Mouse (Mus musculus): ENCODE results near the gene Tbx10. TPM values are rescaled to one million over a fixed set of nuclear protein-coding genes. Genes with fewer than 3 reads are reported as not detected.
"Not testable (repeated sequence)": the region's sequence is repeated elsewhere in the genome, so short reads cannot be mapped to it uniquely, and the experiment has no call there.

The Tbx10 gene
- total RNA-seq, 2 experiments from 2014 or later, result not detected

DNA sequence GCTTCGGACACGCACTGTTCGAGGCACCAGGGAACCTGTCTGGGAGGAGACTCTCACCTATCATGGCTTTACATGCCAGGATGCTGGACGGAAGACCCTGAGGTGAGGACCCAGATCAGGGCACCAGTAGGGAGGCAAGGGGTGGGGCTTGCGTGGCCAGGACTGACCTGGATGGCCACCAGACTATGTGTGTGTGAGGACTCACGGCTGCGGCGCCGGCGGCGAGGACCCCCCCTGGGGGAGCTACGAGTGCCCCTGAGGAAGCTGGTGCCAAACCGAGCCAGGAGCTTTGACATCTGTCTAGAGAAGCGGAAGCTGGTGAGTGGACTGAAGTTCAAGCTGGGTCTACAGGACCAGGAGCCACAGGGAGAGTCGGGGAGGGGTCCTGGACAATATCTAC, 11.8 kb downstream of the Tbx10 start:
- DNase-seq, result no peak

DNA sequence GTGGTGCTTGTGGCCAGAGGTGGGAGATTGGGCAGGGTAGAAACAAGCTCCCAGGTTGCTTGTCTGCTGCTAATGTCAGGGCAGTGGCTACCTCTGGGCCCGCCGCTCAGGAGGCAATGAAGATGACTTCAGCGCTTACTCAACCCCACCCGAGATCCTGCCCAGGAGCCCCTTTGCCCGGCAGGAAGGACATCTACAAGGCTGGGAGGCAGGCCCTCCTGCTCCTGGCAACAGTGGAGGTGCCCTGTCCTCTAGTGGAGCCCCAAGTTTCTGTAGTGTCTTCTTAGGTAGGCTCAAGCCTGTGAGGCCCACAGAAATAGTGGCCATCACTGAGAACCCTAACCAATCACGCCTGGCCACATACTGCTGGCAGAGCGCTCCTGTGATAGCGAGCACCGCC, 12.5 kb downstream of the Tbx10 start:
- DNase-seq, result no peak

DNA sequence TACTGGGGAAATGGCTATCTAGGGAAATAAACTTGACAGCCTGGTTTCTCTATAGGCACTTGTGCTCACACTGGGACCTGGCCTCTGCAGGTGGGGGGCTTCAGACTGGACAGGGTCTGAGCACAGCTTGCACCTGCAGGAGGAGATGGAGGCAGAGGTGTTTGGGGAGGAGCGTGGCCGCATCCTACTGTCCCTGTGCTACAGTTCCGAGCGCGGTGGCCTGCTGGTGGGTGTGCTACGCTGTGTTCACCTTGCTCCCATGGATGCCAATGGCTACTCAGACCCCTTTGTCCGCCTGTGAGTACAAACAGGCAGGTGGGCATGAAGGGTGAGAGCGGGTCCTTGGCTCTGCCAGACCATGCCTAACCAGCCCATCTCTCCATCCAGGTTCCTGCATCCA, 13.4 kb downstream of the Tbx10 start:
- no peak for DNase-seq

DNA sequence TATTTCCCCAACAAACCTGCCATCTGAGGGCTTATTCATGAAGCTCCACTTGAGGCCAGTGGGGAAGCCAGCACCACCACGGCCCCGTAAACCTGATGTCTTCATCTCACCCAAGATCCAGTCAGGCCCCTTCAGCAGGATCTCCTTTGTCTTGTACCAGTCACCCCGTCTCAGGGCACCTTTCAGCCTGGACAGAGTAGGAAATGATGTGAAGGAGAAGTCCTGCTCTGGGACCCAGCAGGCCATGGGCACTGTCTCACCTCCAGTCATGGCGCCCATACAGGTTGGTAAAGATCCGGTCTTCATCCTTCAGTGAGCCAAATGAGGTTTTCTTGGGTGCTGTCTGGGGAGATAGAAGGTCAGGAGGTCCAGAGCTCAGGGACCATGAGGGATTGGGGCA, 18.5 kb downstream of the Tbx10 start:
- DNase-seq, result no peak

DNA sequence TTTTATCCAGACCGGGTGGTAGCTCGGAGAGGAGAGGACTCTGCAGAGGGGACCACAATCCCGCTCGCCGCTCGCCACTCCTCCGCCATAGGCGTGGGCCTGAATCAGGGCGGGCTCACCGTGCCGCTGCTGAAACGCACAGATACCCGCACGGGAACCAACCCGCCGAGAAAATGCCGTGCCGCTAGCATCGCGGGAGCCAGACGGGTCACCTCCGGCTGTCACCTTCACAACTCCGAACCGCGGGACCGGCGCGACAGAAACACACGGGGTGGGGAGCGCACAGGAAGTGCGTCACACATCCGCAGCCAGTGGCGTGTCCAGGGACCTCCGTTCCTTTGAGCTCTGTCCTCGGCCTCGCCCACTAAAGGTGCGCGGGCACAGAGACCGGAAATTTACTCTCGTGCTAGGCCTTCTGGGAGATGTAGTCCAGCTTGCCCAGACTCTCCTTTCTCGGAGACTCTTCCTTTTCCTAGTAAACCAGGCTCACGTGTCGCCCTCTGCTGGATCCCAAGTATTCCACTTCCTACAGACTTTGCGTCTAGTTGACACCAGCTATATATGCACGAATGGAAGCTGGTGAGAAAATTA, 20.0 kb downstream of the Tbx10 start, which contains the start of gene Ndufv1:
TSS of gene Ndufv1 (minus strand) at position 375 of the 591 bp plus-strand sequence.
- DNase-seq, result peak; percentile 89

DNA sequence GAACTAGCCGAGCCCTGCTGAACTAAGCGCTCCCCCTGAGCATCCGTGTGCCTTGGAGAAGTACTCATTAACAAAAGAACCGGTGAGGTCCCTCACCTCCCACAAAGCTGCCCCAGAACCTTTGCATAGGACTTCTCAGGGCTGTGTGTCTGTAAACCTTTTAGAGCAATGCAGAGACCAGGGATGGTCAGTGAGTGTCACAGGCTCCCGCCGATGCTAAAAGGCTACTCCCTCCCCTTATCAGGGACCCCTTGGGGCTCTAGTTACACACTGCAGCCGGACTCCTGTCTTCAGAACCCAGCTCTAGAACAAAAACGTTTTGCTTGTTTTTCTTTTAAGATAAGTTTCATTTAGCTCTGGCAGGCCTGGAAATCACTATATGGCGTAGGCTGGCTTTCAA, 20.5 kb downstream of the Tbx10 start:
- DNase-seq, result no peak

DNA sequence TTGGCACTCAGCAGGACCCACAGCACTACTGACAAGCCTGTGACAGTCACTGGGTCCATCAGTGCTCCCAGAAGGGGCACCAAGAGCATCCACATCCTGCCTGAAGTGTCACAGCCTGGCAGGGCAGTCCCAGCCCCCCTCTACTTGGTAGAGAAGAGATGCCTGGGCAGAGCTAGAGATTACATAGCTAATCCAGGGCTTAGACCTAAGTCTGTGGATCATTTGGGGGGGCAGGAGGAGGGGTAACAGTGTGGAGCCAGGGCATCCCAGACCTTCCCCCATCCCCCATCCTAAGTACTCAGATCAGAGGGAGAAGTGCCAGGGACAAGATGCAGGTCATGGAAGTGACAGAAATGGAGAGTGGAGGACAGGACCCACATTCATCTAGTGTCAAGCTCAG, 22.2 kb downstream of the Tbx10 start:
- DNase-seq, result no peak

DNA sequence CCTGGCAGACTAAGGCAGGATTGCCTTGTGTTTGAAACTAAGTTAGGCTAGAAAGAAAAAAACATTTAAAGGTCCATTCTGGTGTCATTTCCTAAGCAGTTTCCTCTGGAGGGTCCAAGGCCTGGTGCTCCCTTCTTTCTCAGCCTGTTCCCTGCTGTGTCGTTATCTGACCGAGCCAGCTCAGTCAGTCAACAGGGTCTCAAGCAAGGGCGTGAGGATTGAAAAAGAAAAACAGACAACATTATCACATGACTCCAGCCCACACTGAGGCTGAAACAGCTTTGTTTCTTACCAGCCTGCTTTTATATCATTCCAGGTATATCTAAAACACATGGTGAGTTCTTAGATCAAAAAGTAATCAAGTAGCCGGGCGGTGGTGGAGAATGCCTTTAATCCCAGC, 23.1 kb downstream of the Tbx10 start:
- no peak for DNase-seq

DNA sequence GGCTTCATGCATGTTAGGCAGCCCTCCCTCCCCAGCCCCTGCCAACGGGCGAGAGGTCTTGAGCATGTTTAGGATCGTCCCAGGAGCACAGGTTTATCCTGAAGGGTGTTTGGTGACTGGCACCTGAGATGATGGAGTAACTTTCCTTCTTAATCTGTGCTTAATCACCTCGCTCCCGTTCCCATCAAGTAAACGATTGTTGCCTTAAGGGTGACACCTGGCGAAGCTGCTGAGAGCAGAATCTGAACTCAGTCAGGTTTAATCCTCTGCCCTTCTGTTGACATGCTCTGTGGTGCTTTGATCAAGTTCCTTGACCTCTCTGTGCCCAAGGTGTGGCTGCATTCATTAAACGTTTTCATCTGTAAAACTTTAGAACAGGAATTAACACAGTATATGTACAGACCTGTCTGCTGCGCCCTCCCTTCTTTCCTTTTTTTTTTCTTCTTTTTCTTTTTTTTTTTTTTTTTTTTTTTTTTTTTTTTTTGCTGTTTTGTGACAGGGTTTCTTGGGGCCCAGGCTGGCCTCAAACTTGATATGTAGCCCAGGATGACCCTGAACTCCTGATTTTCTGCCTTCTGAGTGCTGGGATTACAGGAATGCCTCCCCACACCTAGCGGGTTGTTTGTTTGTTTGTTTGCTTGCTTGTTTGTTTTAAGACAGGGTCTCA, 25.5 kb downstream of the Tbx10 start:
- no peak for DNase-seq

DNA sequence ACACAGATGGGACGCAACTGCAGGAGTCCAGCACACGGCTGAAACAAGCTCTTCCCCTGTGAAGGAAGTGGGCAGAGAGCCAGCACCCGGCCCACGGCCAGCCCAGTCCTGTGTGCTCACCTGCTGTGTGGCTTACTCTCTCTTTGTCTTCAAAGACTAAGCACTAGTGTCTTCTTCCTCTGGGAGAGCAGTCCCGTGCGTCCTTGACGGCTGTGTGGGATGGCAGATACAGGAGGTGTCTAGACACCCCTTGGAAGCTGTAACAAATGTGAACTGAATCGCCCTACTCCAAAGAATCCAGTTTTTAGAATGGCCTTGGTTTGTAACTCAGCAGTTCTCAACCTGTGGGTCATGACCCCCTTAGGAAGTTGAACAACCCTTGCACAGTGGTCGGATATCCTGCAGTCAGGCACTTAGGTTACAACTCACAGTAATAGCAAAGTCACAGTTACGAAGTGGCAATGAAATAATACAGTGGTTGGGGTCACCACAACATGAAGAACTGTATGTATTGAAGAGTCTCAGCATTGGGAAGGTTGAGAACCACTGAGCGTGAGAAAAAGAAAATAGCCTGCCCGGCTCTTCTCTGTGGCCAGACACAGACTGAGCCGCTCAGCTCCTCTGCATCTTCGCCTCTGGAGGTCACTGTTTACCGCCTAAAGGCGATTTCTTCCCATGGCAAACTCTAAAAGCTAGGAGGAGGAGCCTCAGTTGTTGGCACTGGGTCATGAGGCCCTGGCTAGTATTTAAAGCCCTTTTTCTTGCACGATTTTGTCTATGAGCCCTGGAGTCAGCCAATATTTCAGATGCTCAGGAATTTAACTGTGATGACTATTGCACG, 26.4 kb downstream of the Tbx10 start:
- peak; percentile 75 for DNase-seq

DNA sequence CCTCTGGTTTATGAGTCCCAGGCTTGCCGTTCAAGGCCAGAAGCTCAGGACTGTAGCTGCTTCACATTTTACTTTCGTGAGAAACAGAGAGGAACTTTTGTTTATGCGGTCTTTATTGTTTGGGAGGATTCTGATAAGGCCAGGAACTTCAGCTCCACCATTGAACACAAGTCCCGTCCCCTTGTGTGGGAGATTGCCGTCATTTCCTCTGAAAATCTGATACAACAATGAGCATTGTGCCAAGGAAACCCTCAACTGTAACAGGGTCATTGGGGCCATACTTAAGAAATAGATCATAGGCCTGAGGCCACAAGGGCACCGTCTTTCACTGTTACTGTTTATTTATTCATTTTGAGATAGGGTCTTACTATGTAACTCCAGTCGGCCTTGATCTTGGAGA, 30.6 kb downstream of the Tbx10 start:
- no peak for DNase-seq

DNA sequence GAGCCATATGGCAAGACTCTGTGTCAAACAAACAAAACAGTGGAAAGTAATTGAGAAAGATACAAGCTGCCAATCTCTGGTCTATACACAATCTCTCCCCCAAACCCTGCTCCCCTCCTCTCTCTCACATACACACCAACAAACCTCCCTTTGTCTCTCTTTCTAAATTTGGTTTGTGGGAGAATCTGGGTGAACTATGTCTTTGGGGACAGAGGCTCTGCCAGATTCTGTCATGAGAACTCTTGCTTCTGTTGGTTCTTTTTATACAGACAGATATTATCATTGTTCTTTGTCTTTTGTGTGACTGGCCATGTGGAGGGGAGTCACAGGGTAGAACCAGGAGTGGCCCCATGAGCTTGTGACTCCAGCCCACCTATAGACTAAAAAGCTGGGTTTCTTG, 35.0 kb downstream of the Tbx10 start:
- no peak for DNase-seq

DNA sequence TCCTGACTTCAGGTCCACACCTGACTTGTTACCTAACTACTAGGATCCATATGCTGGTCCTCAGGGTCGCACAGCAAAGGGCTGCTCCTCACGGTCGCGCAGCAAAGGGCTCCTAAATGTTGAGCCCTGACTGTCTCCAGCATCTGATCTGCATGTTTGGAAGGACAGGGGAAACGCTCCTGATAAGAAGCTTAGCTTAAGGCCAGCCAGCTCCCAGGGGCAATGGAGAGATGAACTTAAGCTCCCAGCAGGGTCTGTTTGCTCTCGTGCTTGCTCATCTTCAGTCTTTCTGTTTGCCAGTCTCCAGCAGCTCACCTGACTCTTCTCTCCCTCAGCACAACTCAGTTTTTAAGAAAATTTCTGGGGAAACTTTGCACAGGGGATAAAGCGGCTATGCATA, 40.1 kb downstream of the Tbx10 start:
- no peak for DNase-seq

DNA sequence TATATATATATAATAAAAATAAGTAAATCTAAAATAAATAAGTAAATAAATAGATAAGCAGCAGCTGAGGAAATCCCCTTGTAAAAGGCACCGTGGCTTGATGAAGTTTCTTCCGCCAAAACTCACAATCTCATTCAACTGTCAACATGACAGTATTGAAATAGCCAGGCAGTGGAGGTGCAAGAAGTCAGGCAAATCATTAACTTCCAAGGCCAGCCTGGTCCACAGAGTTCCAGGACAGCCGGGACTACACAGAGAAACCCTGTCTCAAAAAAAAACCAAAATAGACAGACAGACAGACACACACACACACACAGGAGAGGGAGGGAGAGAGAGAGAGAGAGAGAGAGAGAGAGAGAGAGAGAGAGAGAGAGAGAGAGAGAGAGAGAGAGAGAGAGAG, 40.7 kb downstream of the Tbx10 start:
- DNase-seq, result no peak

DNA sequence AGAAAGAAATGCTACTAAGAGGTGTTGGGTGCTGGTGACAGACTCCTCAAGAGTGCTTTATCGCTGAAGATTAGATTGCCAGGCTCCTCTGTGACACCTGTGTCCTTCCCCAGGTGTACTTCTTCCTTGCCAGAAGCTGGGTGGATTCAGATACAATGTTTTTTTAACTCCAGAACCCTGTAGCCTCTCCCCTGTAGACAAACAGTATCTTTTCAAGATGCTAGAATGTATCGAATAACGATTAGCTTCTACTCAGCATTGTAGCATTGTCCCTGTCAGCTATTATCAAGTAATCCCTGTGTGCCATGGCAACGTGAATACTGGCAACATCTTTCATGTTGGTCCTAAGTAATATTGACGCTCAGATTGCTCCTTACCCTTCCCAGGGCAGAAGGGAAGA, 41.2 kb downstream of the Tbx10 start:
- DNase-seq, result no peak

DNA sequence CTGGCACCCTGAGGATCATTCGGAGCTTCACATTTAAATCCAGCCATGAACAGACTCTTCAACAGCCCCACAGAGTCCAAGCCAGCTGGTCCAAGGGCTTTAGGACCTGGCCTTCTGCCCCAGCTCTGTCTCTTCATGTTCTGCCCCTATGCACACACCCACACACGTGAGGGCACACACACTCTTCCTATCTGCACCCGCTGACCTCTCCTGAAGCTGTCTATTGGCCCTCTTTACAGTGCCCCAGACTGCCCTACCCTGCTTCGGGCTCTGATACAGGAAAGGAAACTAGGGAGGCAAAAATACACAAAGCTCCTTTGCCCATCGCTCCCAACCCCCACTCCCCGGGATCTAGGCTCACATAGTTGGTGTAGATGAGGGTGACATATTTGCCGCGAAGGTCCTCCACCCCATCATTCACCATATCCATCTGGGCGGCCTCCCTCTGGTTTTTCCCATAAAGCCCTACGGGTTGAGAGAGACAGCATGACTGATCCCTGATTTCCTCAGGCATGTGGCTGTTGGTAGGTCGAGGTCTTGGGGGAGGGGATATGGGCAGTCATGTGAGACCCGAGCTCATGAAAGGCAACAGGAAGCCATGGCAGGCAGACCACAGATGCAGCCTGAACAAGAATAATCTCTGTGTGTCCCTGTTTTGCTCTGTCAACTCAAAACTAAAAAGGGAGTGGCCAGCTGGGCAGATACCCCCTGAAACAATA, 43.9 kb downstream of the Tbx10 start:
- no peak for DNase-seq

DNA sequence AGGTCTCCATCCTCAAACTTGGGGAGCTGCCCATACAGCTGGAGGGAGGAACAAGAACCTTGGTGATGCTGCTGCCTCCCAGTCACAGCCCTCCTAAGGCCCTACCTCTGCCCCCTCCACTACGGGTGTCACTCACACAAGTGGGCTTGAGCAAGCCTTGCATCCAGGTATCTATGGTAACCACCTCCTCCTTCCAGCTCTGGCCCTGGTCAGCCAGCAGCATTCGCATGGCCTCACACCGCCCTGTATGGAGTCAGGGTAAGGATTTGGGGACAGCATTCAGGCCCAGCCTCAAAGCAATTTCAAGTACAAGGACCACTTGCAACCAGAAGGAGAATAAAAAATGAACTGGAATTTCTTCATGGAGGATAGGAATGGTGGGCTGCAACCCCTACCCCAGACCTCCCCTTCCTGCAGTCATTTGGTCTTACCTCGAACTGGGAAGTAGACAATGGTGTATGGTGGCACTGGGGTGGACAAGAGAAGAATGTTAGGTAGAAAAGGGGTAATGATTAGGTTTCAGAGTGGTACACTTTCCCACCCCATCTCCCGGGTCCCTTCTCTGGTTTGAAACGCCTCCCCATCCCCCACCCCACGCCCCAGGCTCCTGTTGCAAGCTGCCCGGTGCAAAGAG, 44.7 kb downstream of the Tbx10 start:
- not testable (repeated sequence) for DNase-seq

DNA sequence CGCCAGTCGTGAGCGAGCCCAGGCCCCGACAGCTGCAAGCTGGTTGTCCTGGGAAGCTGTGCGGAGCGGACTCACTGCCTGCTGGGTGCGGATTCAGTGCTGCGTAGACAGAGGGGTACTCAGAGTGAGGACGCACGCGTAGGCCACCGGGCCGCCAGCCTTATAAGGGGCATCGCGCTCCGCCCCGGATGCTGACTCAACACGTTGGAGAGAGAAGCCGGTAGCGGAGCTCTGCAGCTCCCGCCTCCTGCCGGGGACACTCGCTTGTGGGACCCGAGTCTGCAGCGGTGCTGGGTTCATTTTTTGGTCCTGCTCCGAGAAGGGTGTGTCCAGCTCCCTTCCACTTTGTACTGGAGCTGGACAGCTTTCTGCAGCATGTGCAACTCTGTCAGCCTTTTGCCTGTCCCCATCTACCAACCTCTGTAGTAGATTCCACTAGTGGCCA, 45.3 kb downstream of the Tbx10 start, which contains the start of gene Gstp1:
TSS of gene Gstp1 (minus strand) at position 198 of the 445 bp plus-strand sequence.
- peak; percentile 87 for DNase-seq

DNA sequence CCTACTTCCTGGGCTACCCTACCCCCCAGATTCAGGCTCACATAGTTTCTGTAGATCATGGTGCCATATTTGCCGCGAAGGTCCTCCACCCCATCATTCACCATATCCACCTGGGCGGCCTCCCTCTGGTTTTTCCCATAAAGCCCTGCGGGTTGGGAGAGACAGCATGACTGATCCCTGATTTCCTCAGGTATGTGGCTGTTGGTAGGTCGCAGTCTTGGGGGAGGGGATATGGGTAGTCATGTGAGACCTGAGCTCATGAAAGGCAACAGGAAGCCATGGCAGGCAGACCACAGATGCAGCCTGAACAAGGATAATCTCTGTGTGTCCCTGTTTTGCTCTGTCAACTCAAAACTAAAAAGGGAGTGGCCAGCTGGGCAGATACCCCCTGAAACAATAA, 48.4 kb downstream of the Tbx10 start:
- DNase-seq, result not testable (repeated sequence)

DNA sequence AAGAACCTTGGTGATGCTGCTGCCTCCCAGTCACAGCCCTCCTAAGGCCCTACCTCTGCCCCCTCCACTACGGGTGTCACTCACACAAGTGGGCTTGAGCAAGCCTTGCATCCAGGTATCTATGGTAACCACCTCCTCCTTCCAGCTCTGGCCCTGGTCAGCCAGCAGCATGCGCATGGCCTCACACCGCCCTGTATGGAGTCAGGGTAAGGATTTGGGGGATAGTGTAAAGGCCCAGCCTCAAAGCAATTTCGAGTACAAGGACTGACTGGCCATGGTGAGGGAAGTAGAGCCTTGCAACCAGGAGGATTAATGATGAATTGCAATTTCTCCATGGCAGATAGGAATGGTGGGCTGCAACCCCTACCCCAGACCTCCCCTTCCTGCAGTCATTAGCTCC, 48.9 kb downstream of the Tbx10 start:
- DNase-seq, result not testable (repeated sequence)

DNA sequence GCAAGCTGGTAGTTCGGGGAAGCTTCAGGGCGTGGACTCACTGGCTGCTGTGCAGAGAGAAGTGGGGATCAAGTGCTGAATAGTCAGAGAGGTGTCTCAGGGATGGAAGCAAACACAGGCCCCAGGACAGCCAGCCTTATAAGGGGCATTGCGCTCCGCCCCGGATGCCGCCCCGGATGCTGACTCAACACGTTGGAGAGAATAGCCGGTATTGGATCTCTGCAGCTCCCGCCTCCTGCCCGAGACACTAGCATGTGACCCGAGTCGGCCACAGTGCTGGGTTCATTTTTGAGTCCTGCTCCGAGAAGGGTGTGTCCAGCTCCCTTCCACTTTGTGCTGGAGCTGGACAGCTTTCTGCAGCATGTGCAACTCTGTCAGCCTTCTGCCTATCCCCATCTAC, 49.6 kb downstream of the Tbx10 start:
- peak; percentile 50 for DNase-seq

DNA sequence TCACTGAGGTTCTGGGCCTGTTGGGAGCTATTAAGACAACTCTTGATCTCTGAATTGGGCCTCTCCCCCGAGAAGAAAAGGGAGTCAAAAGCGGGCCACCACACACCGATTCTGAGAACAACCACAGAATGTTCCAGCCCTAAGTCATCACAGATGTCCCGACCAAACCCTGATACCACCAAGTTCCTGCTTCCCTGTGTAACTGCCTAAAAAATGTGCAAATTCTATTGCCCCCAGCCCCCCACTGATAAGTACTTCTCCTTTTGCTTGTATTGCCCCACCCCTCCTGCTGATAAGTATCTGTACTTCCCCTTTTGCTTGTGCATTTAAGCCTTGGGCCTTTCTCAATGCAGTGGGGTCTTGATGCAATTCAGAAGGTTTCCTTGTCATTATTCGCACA, 51.6 kb downstream of the Tbx10 start:
- DNase-seq, result not testable (repeated sequence)

All from gastrocnemius, postnatal 10 days (tissue).